Mouse (Mus musculus) urinary bladder, adult 18-20 months (tissue): ENCODE data around the gene Gm5134.

ENCODE experiments used
- DNase-seq, 2 experiments: peaks; one replicate each; pipeline ENCODE4 v3.0.0; 2022; ENCODE audit warnings: low spot score in 2 of 2, mixed read lengths in 2 of 2

Gm5134 gene

GRCm38 (mm10) chr10:75939481-75940234 is 14.7 kb upstream of the Gm5134 start:
- DNase-seq: no peak

GRCm38 (mm10) chr10:75940520-75940919 is 13.8 kb upstream of the Gm5134 start, which contains the start of gene Gm867:
Gm867 (minus strand) TSS chr10:75940672.
- no peak for DNase-seq

GRCm38 (mm10) chr10:75941042-75941824 is 13.1 kb upstream of the Gm5134 start:
- DNase-seq: no peak

DNA sequence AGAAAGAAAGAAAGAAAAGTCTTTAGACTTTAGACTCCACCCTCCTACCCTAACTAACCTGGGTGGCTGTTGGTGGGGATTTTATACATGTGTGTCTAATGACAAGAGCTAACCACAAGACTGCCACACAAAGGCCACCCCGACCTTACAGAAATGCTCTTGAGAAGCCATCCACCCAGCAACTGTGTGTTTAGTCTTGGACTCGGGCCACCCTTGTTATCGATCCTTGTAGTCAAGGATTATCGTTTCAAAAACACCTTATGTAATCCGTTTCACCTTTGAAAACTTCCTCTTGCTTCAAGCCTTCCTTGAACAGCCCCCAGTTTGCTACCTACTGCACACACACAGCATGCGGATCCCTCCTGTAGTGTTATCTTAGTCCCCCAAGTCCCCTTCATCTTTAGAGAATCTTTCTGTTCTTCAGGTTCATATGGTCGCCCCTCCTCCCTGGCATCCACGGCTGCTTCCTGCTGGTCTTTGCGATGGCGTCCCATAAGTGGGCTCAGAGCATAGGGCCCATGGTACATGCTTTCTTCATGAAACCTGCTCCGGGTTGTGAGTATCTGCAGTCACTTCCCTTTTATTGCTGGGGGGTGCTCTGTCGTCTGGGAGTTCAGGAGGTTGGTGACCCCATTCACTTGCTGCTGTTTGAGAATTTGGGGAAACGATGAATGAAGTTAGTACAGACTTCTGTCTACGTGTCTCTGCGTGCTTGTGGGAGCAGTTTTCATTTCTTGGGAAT is 11.4 kb upstream of the Gm5134 start, which contains the start of gene Vpreb3:
Gene Vpreb3, plus strand, starts transcription at position 322 of the 742 bp plus-strand sequence.
- no peak for DNase-seq

GRCm38 (mm10) chr10:75944066-75944772 is 10.1 kb upstream of the Gm5134 start:
- DNase-seq: no peak

GRCm38 (mm10) chr10:75945213-75945612 is 9.1 kb upstream of the Gm5134 start:
- no peak for DNase-seq

DNA sequence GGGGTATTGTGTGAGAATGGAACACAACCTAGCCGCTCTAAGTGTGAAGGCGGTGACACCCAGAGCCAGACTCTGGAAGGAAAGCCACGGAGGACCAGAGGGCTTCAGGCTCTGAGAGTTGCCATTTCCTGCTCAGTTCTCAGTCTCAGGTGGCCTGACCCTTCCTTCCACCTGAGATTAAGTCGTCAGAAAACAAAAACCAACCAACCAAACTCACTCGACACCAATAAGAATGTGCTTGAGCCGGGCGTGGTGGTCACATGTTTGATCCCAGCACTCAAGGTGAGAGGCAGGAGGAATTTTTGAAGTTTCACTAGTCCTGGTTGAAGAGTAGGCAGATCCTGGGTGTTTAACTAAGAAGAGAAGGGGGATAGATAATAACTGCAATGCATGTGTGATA is 8.4 kb upstream of the Gm5134 start:
- no peak for DNase-seq

DNA sequence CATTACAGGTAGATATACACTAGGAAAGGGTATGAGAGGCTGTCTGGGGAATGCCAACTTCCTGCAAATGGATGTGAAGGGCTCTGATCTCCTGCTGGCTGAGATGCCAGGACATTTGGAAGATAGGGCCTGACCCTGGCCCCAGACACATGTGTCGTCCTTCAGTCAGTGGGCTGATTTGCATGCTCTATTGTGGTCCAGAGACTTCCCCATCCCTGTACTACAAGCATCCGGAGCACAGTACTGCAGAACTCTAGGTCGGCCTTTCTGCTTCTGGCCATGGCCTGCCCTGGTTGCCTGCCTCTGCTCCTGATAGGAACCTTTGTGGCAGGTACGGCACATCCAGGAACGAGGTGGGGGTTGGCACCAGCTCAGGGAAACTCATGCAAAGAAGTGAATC is 6.2 kb upstream of the Gm5134 start:
- DNase-seq: no peak

- no peak for DNase-seq
These were observed 5.0 kb upstream of the Gm5134 start for GRCm38 (mm10) chr10:75949053-75950045.

- DNase-seq: no peak
These were observed 3.5 kb upstream of the Gm5134 start for GRCm38 (mm10) chr10:75950791-75951210.

DNA sequence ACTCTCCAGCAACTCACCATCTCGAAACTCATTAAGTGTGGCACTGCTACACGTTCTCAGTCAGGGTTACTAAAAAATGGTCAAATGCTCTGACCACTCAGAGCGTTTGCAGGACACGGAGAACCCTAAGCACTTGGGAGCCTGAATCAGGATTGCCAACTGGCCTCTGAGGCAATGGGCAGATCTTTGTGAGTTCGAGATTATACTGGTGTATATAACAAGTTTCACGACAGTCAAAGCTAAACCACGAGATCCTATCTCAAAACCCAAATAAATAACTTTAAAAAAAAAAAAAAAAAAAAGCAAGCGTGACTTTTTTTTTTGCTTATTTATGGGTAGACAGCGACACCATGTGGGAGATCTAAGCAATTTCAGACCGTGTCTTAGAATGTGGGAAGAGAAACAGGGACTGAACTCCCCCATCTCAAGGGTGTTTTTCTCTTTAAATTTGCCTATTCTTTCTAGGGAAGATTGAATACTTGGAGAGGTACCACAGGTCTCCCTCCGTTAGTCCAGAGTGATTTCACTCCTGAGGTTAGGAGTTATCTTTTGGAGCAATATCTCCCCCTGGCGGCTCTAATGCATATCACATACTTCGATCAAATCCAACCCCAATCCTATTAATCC is 2.8 kb upstream of the Gm5134 start:
- DNase-seq: no peak

DNA sequence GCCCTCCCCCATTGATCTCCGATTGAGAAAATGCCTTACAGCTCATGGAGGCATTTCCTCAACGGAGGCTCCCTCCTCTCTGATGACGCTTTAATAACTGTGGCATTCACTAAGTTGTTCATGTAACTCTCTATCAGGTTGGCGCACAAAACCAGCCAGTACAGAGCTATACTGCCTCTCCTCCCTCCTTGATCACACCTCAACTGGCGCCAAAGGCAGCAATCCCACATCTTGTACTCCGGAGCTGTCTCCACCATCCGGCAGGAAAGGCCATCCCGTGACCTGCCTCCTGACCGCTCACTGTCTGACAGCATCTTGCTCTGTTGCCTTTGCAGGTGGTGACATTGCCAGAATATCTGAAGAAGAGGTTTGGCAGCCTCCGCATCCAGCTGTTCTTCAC is 19.5 kb downstream of the Gm5134 start:
- no peak for DNase-seq

DNA sequence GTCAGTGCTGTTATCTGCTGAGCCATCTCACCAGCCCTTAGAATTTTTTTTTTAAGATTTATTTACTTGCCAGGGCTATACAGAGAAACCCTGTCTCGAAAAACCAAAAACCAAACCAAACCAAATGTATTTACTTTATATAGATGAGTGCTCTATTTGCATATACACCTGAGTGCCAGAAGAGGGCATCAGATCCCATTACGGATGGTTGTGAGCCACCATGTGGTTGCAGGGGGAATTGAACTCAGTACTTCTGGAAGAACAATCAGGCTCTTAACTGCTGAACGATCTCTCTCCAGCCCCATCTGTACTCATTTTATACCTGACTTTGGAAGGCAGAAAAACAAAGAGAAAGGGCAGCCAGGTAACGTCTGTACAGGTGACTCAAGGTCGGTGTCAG is 20.9 kb downstream of the Gm5134 start:
- no peak for DNase-seq

- no peak for DNase-seq
These were observed 24.0 kb downstream of the Gm5134 start for GRCm38 (mm10) chr10:75978119-75978834.

DNA sequence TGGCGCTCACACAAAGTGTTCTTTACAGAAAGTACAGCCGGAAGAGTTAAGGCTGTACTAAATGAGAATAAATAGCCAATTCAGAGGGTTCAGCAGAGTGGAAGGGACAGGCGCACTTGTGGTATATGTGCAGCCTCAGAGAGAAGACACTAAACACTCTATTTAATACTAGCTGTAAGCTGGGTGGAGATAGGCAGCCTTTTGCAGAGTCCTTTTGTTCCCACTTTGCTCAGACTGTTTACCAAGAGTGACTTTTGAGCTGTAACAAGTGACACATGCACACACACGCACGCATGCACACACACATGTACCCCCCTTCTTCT is 24.5 kb downstream of the Gm5134 start:
- no peak for DNase-seq

- DNase-seq: no peak
These were observed 25.1 kb downstream of the Gm5134 start for GRCm38 (mm10) chr10:75979432-75979831.

GRCm38 (mm10) chr10:75990430-75991042 is 36.2 kb downstream of the Gm5134 start:
- DNase-seq: no peak

DNA sequence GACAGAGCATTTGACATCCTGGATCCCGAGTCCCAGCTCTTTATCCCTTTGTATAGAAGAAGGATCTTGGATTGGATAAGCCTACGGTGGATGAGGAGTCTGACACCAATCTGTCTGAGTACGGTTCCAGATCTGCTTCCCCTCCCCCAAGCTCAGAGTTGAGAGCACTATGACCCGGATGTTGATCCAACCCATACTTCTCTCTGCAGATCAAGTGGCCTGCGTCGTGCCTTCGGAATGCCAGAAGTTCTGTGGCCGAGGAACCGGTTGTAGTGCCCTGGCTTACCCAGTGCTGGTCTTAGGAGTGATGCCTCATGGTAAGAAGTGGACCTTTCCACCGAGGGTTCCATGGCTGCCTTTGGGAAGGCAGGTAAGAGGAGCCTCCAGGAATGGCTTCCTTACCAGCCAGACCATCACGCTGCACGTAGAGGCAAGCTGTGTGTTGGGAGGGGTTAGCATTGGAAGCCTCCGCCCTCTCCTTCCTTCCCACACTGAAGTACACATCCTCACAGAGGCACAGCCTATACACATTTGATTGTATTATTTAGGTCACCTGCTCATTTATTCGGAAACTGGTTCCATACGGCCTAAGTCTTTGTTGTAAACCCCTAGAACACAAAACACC is 39.4 kb downstream of the Gm5134 start:
- no peak for DNase-seq
